Mouse (Mus musculus): ENCODE measurements around the gene Sbf2. TPM values are rescaled to one million over a fixed set of nuclear protein-coding genes. Genes with fewer than 3 reads are reported as not detected.
A peak's percentile ranks its signal among the peaks of the same experiment; 100 is the strongest.
"Not testable (repeated sequence)": the region's sequence is repeated elsewhere in the genome, so short reads cannot be mapped to it uniquely, and the experiment has no call there.

Gene Sbf2
- polyA plus RNA-seq, 1 experiment from 2014 or later, result 19.3 TPM

- Histone ChIP-seq H3K27me3 (replicated peaks; ENCODE audit: control insufficient read depth, insufficient read depth, low read length) (no peaks in the 10 kb centered on the region), H3K9me3 (ENCODE audit: control insufficient read depth) (no peaks in the 10 kb centered on the region), H3K9ac (ENCODE audit: low read depth, low read length) (no peak overlapping the region), H3K4me1 (replicated peaks; ENCODE audit: control insufficient read depth, insufficient read depth, low read length) (no peaks in the 10 kb centered on the region), H3K36me3 (ENCODE audit: control insufficient read depth, insufficient read depth) (peaks cover 5% of the 10 kb centered on the region; the same call in 1 of the 2 replicates), H3K4me2 (replicated peaks; ENCODE audit: low read depth) (no peak overlapping the region), H3K4me3 (ENCODE audit: low read depth, low read length) (no peak overlapping the region), H3K27ac (ENCODE audit: low read depth, low read length) (no peak overlapping the region)
- TF ChIP-seq CTCF (IDR thresholded peaks at IDR 0.05; ENCODE audit: low read depth), result no peak
- whole genome bisulfite sequencing, result 77% methylated on average over 1 of the region's 1 CpGs
- ATAC-seq, result no peak
These were observed 53.1 kb downstream of the Sbf2 start for GRCm38 (mm10) chr7:110561647-110562046.

DNA sequence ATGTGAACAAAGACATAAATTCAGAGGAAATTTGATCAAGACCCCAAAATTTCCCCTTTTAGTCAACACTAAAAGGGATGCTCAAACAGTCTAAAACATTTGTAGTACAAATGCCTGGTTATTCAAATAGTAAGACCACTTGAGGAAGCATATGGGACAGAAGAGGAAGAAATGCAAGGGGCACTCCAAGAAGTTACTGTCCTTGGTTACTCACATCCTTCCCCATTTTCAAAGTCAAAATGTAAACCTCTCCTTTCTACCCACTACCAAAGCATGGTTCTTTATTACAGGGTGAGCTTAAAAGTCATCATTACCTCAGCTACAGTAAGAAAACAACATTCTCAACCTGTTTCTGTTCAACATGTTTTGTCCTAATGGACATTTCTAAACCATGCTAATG, 57.7 kb downstream of the Sbf2 start:
- H3K9me3 ChIP-seq (ENCODE audit: control insufficient read depth), result no peaks in the 10 kb centered on the region
- H3K4me1 ChIP-seq (replicated peaks; ENCODE audit: control insufficient read depth, insufficient read depth, low read length), result no peaks in the 10 kb centered on the region
- TF ChIP-seq CTCF (IDR thresholded peaks at IDR 0.05; ENCODE audit: low read depth), result no peak
- no peaks in the 10 kb centered on the region for H3K27me3 ChIP-seq (replicated peaks; ENCODE audit: control insufficient read depth, insufficient read depth, low read length)
- no peak overlapping the region for H3K4me2 ChIP-seq (replicated peaks; ENCODE audit: low read depth)
- peaks cover 5% of the 10 kb centered on the region; the same call in 1 of the 2 replicates for H3K36me3 ChIP-seq (ENCODE audit: control insufficient read depth, insufficient read depth)
- H3K9ac ChIP-seq (ENCODE audit: low read depth, low read length), result no peak overlapping the region
- no peak for ATAC-seq
- no peak overlapping the region for H3K27ac ChIP-seq (ENCODE audit: low read depth, low read length)
- H3K4me3 ChIP-seq (ENCODE audit: low read depth, low read length), result no peak overlapping the region

DNA sequence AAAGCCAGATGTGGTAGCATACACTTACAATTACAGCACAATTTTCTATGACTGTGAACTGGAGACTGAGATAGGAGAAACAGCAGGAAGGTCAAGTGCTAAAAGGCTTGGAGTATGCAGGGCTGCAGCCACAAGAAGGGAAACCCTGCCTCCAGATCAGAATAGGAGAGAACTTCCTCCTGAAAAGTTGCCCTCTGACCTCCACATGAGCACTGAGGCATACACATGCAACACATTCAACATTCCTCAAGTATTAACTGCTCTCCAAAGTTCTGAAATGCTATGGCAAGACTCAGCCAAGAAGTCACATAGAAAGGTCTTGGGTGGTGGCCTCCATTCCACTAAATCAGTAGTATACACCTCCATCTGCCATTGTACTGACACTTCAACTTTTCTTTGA, 58.5 kb downstream of the Sbf2 start:
- Histone ChIP-seq H3K36me3 (ENCODE audit: control insufficient read depth, insufficient read depth) (peaks cover 5% of the 10 kb centered on the region; the same call in 1 of the 2 replicates), H3K9ac (ENCODE audit: low read depth, low read length) (no peak overlapping the region), H3K27me3 (replicated peaks; ENCODE audit: control insufficient read depth, insufficient read depth, low read length) (no peaks in the 10 kb centered on the region), H3K4me2 (replicated peaks; ENCODE audit: low read depth) (no peak overlapping the region), H3K27ac (ENCODE audit: low read depth, low read length) (no peak overlapping the region), H3K4me3 (ENCODE audit: low read depth, low read length) (no peak overlapping the region), H3K4me1 (replicated peaks; ENCODE audit: control insufficient read depth, insufficient read depth, low read length) (no peaks in the 10 kb centered on the region), H3K9me3 (ENCODE audit: control insufficient read depth) (no peaks in the 10 kb centered on the region)
- ATAC-seq, result no peak
- TF ChIP-seq CTCF (IDR thresholded peaks at IDR 0.05; ENCODE audit: low read depth), result no peak

- Histone ChIP-seq H3K9me3 (ENCODE audit: control insufficient read depth) (no peaks in the 10 kb centered on the region), H3K27me3 (replicated peaks; ENCODE audit: control insufficient read depth, insufficient read depth, low read length) (no peaks in the 10 kb centered on the region), H3K9ac (ENCODE audit: low read depth, low read length) (no peak overlapping the region), H3K27ac (ENCODE audit: low read depth, low read length) (no peak overlapping the region), H3K4me3 (ENCODE audit: low read depth, low read length) (no peak overlapping the region), H3K4me1 (replicated peaks; ENCODE audit: control insufficient read depth, insufficient read depth, low read length) (no peaks in the 10 kb centered on the region), H3K36me3 (ENCODE audit: control insufficient read depth, insufficient read depth) (peaks cover 5% of the 10 kb centered on the region; the same call in 1 of the 2 replicates), H3K4me2 (replicated peaks; ENCODE audit: low read depth) (no peak overlapping the region)
- no peak for TF ChIP-seq CTCF (IDR thresholded peaks at IDR 0.05; ENCODE audit: low read depth)
- ATAC-seq, result no peak
- WGBS, result 76% methylated on average over 1 of the region's 1 CpGs
These were observed 59.5 kb downstream of the Sbf2 start for GRCm38 (mm10) chr7:110555260-110555659.

GRCm38 (mm10) chr7:110548268-110548667, 66.5 kb downstream of the Sbf2 start:
- no peak for ATAC-seq

GRCm38 (mm10) chr7:110543341-110543740, 71.4 kb downstream of the Sbf2 start:
- Histone ChIP-seq H3K27me3 (replicated peaks; ENCODE audit: control insufficient read depth, insufficient read depth, low read length) (no peaks in the 10 kb centered on the region), H3K4me1 (replicated peaks; ENCODE audit: control insufficient read depth, insufficient read depth, low read length) (peaks cover 3% of the 10 kb centered on the region; the same call in 1 of the 2 replicates), H3K27ac (ENCODE audit: low read depth, low read length) (no peak overlapping the region), H3K4me3 (ENCODE audit: low read depth, low read length) (no peak overlapping the region), H3K9ac (ENCODE audit: low read depth, low read length) (no peak overlapping the region), H3K9me3 (ENCODE audit: control insufficient read depth) (no peaks in the 10 kb centered on the region), H3K4me2 (replicated peaks; ENCODE audit: low read depth) (no peak overlapping the region), H3K36me3 (ENCODE audit: control insufficient read depth, insufficient read depth) (no peaks in the 10 kb centered on the region)
- no peak for TF ChIP-seq CTCF (IDR thresholded peaks at IDR 0.05; ENCODE audit: low read depth)
- WGBS, result 85% methylated on average over 6 of the region's 6 CpGs
- no peak for ATAC-seq

More at GRCm38 (mm10) chr7:110548268-110548667, 66.5 kb downstream of the Sbf2 start:
- Histone ChIP-seq H3K9ac (ENCODE audit: low read depth, low read length) (no peak overlapping the region), H3K4me2 (replicated peaks; ENCODE audit: low read depth) (no peak overlapping the region), H3K9me3 (ENCODE audit: control insufficient read depth) (no peaks in the 10 kb centered on the region), H3K4me1 (replicated peaks; ENCODE audit: control insufficient read depth, insufficient read depth, low read length) (no peaks in the 10 kb centered on the region), H3K36me3 (ENCODE audit: control insufficient read depth, insufficient read depth) (no peaks in the 10 kb centered on the region), H3K27me3 (replicated peaks; ENCODE audit: control insufficient read depth, insufficient read depth, low read length) (no peaks in the 10 kb centered on the region), H3K27ac (ENCODE audit: low read depth, low read length) (no peak overlapping the region), H3K4me3 (ENCODE audit: low read depth, low read length) (no peak overlapping the region)
- peak; percentile 72 for TF ChIP-seq CTCF (IDR thresholded peaks at IDR 0.05; ENCODE audit: low read depth)
- 89% methylated on average over 1 of the region's 1 CpGs for WGBS

DNA sequence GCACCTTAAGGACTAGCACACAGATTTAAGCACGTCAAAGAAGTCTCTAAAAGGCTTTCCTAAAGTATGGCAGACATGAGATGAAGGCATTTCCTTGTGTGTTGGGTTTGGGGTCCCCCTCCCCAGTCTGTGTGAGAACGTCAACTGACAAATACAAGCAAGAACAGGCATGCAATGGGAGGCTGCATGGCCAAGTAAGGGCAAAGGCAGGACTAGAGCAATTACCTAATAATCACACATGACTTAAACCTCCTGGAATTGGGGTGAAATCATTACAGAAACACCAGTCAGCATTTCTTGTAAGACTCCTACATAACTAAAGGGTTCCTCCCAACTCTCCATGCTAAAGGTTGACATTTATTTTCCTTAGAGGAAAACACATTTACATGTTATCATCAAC, 75.5 kb downstream of the Sbf2 start:
- no peak for ATAC-seq
- Histone ChIP-seq H3K4me2 (replicated peaks; ENCODE audit: low read depth) (no peak overlapping the region), H3K4me1 (replicated peaks; ENCODE audit: control insufficient read depth, insufficient read depth, low read length) (peaks cover 3% of the 10 kb centered on the region; the same call in 1 of the 2 replicates), H3K27ac (ENCODE audit: low read depth, low read length) (no peak overlapping the region), H3K9ac (ENCODE audit: low read depth, low read length) (no peak overlapping the region), H3K4me3 (ENCODE audit: low read depth, low read length) (no peak overlapping the region), H3K9me3 (ENCODE audit: control insufficient read depth) (no peaks in the 10 kb centered on the region), H3K36me3 (ENCODE audit: control insufficient read depth, insufficient read depth) (no peaks in the 10 kb centered on the region), H3K27me3 (replicated peaks; ENCODE audit: control insufficient read depth, insufficient read depth, low read length) (no peaks in the 10 kb centered on the region)
- 65% methylated on average over 2 of the region's 2 CpGs for WGBS
- no peak for TF ChIP-seq CTCF (IDR thresholded peaks at IDR 0.05; ENCODE audit: low read depth)

GRCm38 (mm10) chr7:110530295-110530694, 84.4 kb downstream of the Sbf2 start:
- not testable (repeated sequence) for H3K4me1 ChIP-seq (replicated peaks; ENCODE audit: control insufficient read depth, insufficient read depth, low read length); H3K4me3 ChIP-seq (ENCODE audit: low read depth, low read length); H3K27me3 ChIP-seq (replicated peaks; ENCODE audit: control insufficient read depth, insufficient read depth, low read length); H3K9me3 ChIP-seq (ENCODE audit: control insufficient read depth); H3K9ac ChIP-seq (ENCODE audit: low read depth, low read length); ATAC-seq; H3K27ac ChIP-seq (ENCODE audit: low read depth, low read length); H3K36me3 ChIP-seq (ENCODE audit: control insufficient read depth, insufficient read depth); H3K4me2 ChIP-seq (replicated peaks; ENCODE audit: low read depth)
